Mouse (Mus musculus) embryonic facial prominence, embryonic 15.5 days (tissue): ENCODE results near the gene Zfp493. TPM values are rescaled to one million over a fixed set of nuclear protein-coding genes. Genes with fewer than 3 reads are reported as not detected.
A peak's percentile ranks its signal among the peaks of the same experiment; 100 is the strongest.
"Not testable (repeated sequence)": the region's sequence is repeated elsewhere in the genome, so short reads cannot be mapped to it uniquely, and the experiment has no call there.

ENCODE experiments used
- ATAC-seq: fragments of 200-750 bp; cut with Nextera tagmentation; 2 replicates; pipeline ENCODE4 v1.8.0; 2017; ENCODE audit warnings: low read depth, moderate TSS enrichment; ENCODE audit not compliant: insufficient number of reproducible peaks, low FRiP score, low TSS enrichment
- H3K27ac ChIP-seq: fragments of 300-500 bp; sonication (generic); replicated peaks from 2 replicates; pipeline ENCODE4 v1.5.1; 2015; ENCODE audit warnings: mild to moderate bottlenecking, inconsistent platforms
- H3K27me3 ChIP-seq: fragments of 300-500 bp; sonication (generic); 2 replicates; pipeline ENCODE4 v1.6.1; 2015; ENCODE audit warnings: inconsistent platforms
- H3K36me3 ChIP-seq: fragments of 300-500 bp; sonication (generic); 2 replicates; pipeline ENCODE4 v1.6.1; 2015; ENCODE audit warnings: mild to moderate bottlenecking, inconsistent platforms
- H3K4me1 ChIP-seq: fragments of 300-500 bp; sonication (generic); 2 replicates; pipeline ENCODE4 v1.6.1; 2015; ENCODE audit warnings: inconsistent platforms
- H3K4me2 ChIP-seq: fragments of 300-500 bp; sonication (generic); replicated peaks from 2 replicates; pipeline ENCODE4 v1.6.1; 2015; ENCODE audit warnings: mild to moderate bottlenecking, inconsistent platforms
- H3K4me3 ChIP-seq: fragments of 300-500 bp; sonication (generic); replicated peaks from 2 replicates; pipeline ENCODE4 v1.5.1; 2015; ENCODE audit warnings: mild to moderate bottlenecking, inconsistent platforms
- H3K9ac ChIP-seq: fragments of 300-500 bp; sonication (generic); 2 replicates; pipeline ENCODE4 v1.6.1; 2015; ENCODE audit warnings: inconsistent platforms
- H3K9me3 ChIP-seq: fragments of 300-500 bp; sonication (generic); replicated peaks from 2 replicates; pipeline ENCODE4 v1.6.1; 2016; ENCODE audit warnings: inconsistent platforms
- WGBS: fragments of 180-500 bp; shearing (Covaris S2); methylation state at CpG from one replicate; pipeline ENCODE4 v1.1.7; 2015; 5-methylcytosine and 5-hydroxymethylcytosine counted together
- polyA plus RNA-seq: library from polyadenylated mRNA; unstranded; fragments of >200 nt; fragmentation: Nextera tagmentation; extraction: Ambion mirVana; gene quantifications from 2 replicates; pipeline ENCODE4 v1.2.1, GENCODE M21; 2015

Gene Zfp493
- polyA plus RNA-seq, 1 experiment from 2014 or later = 3.0 TPM

DNA sequence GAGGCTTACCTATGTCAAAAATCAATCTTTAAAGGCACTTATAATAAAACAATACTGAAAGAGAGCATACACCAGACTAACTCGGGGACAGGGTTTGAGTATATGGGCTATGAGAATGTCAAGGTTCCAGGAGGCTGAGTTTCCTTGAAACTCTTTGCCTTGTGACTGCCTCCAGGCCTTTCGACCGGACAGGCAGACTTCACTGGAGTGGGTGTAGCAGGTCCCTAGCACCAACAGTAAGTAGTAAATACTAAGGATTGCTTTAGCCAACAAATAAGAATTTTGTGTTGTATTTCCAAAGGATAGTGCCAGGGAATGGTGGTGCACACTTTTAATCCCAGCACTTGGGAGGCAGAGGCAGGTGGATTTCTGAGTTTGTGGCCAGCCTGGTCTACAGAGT, 19.7 kb downstream of the Zfp493 start:
- not testable (repeated sequence) for H3K9ac ChIP-seq, H3K9me3 ChIP-seq, H3K4me3 ChIP-seq, H3K27ac ChIP-seq, H3K36me3 ChIP-seq, H3K27me3 ChIP-seq, ATAC-seq, H3K4me1 ChIP-seq, H3K4me2 ChIP-seq
- 80% methylated on average over 3 of the region's 3 CpGs for WGBS

DNA sequence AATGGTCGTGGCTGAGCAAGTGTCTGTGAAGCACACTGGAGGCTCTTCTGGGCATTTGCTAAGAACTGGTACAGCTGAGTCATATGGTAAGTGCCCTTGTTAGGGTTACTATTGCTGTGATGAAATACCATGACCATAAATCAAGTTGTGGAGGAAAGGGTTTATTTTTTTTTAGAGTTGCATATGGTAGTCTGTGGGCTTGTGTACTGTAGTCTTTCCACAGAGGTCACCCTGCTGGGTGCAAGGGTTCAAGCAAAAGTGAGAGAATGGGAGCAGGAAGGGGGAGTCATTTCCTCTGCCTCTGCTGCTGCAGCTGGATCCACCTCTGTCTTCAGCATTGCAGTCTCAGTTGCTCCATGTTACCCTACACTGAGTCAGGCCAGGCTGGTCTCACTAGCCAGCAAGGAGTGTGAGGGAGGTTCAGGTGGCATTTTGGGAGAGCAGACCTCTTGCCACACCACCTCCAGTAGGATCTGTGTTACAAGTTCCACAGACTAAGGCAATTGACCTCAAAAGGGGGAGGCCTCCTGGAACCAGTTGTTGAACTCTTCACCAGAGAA, 32.2 kb downstream of the Zfp493 start:
- no peak for ATAC-seq
- Histone ChIP-seq H3K27me3 (no peaks in the 10 kb centered on the region), H3K4me1 (0 out of 2 replicates have a peak, but pooled peaks cover 3% of the 10 kb centered on the region), H3K4me3 (no peak overlapping the region), H3K4me2 (no peak overlapping the region), H3K9me3 (no peaks in the 10 kb centered on the region), H3K36me3 (no peaks in the 10 kb centered on the region), H3K9ac (no peak overlapping the region), H3K27ac (no peak overlapping the region)
- WGBS = 63% methylated on average over 1 of the region's 1 CpGs

DNA sequence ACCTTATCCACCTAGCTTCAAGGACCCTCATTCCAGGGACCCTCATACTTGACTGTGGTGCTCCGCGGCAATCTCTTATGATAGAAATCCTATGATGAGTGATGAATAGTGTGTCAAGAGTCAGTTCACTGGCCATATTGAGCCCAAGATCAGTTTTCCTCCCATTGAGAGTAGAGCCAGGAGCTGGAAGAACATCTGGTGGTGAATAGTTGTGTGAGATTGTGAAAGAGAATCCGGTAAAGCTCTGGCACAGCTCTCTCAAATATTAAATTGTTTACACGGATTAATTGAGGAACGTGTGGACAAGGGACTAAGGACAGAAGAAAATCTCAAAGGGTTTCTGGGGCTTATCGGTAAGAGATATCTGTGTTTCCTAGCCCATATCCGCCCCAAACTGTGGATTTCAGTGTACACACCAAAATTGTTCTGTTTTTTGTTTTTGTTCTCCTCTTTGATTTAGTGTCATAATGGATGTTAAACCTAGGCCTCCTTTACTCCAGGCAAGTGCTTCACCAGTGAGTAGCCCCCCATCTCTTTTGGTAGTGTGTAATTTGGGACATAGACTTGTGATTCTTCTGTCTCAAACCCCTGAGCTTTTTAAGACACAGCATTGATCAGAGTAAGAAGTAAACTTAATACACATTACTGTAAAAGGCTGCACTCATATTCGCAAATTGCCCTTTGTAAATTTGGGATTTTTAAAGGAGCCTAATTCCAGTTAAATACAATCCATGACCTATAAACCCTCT, 33.6 kb downstream of the Zfp493 start:
- no peaks in the 10 kb centered on the region for H3K36me3 ChIP-seq
- H3K4me1 ChIP-seq = 0 out of 2 replicates have a peak, but pooled peaks cover 3% of the 10 kb centered on the region
- WGBS = 78% methylated on average over 8 of the region's 8 CpGs
- no peaks in the 10 kb centered on the region for H3K27me3 ChIP-seq
- H3K9ac ChIP-seq = no peak overlapping the region
- ATAC-seq = no peak
- H3K4me3 ChIP-seq = peak overlapping the region; percentile 90
- H3K9me3 ChIP-seq = 0 out of 2 replicates have a peak, but pooled peaks cover 5% of the 10 kb centered on the region
- H3K4me2 ChIP-seq = peak overlapping the region; percentile 63
- no peak overlapping the region for H3K27ac ChIP-seq

DNA sequence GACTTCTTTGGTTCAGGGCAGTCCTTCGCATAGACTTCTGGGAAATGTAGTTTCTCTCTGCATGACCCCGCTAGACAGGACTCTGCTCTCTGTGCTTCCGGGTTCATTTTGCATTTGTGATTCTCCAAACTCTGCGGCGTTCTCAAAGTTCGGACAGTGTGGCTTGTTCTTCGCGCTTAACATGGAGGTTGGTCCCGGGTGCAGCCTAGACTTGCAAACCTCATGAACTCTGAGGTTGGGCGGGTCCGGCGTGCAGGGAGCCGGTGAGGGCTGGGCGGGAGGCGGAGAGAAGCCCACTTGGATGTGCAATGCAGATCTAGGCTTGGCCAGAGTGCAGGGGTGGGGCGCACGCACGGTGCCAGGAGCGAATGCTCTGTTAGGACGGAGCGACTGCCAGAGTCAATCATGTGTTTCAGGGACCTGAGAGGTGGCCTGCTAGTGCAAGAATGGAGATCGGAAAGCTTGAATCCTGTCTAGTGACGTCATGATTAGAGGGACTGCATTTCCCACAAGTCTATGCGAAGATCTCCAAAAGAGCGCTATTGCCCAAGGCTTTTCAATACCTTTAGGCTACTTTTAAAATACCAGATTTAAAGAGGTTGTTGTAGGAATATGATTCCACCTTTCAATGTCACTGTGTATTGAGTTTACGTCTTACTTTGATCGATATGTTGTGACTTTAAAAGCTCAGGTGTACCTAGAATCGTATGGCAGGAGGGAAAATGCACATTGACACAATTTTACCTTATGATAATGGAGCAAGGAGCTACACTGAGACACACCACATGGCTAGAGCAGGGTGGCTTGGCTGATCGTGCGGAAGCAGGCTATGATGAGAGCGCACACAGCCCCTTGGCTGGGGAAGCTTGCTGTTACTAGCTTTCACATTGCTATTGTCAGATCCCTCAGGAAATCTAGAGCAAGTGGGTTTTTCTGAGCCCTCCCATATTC, 34.5 kb downstream of the Zfp493 start, which contains the start of gene Zfp273:
Gene Zfp273, plus strand, starts transcription at position 31 of the 951 bp plus-strand sequence.
- Histone ChIP-seq H3K9me3 (0 out of 2 replicates have a peak, but pooled peaks cover 5% of the 10 kb centered on the region), H3K27ac (peak within 1 kb of the TSS; percentile 92), H3K36me3 (peaks cover 7% of the 10 kb centered on the region), H3K9ac (peak within 1 kb of the TSS; percentile 64), H3K4me1 (0 out of 2 replicates have a peak, but pooled peaks cover 3% of the 10 kb centered on the region), H3K4me3 (peak within 1 kb of the TSS; percentile 90), H3K4me2 (peak within 1 kb of the TSS; percentile 63), H3K27me3 (no peaks in the 10 kb centered on the region)
- 3% methylated on average over 31 of the region's 31 CpGs for WGBS
- ATAC-seq = peak; percentile 94

DNA sequence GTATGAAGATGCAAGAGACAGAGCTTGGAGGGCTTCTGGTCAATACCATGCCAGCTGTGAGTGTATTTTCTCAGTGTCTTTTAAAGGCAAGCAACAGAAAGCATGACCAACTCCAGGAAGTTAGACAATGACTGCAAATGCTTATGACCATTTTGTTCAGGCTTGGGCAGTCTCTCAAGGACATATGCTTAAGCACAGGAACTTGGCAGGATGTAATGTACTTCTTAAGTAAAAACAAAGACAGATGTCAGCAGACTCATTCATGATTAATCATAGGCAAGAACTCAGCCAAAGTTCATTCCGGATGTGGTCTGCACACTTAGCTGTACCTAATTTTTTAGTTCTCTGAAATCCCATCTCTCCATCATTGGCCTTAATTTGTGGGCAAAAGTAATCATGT, 39.1 kb downstream of the Zfp493 start:
- WGBS = 72% methylated on average over 1 of the region's 1 CpGs
- H3K9me3 ChIP-seq = peaks cover 15% of the 10 kb centered on the region; the same call in 1 of the 2 replicates
- no peak for ATAC-seq
- H3K27me3 ChIP-seq = no peaks in the 10 kb centered on the region
- no peak overlapping the region for H3K4me3 ChIP-seq
- H3K27ac ChIP-seq = no peak overlapping the region
- H3K4me1 ChIP-seq = 0 out of 2 replicates have a peak, but pooled peaks cover 3% of the 10 kb centered on the region
- no peak overlapping the region for H3K9ac ChIP-seq
- peaks cover 25% of the 10 kb centered on the region for H3K36me3 ChIP-seq
- no peak overlapping the region for H3K4me2 ChIP-seq

DNA sequence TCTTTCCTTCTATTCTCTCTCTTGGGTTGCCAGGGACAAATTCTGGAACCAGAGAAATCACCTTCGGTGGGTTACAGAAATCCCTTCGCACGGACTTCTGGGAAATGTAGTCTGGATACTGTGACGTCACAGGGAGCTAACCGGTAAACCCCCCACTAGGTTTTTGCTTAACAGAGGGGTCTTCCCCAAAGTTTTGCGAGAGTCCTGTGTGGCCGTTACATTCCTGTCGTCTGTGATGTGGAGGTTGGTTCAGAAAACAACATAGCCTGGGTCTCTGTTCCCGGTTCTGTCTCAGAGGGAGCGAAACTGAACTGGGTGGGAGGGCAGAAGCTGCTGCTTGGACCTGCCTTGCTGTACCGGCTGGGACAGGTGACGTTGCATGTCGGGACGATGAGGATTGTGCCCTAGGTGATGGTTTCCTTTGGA, 51.4 kb downstream of the Zfp493 start, which contains the start of gene Gm10037:
Gene Gm10037, plus strand, starts transcription at position 196 of the 426 bp plus-strand sequence.
- 0 out of 2 replicates have a peak, but pooled peaks have one; percentile 24 for ATAC-seq
- Histone ChIP-seq H3K9ac (peak within 1 kb of the TSS; percentile 35; the same call in 1 of the 2 replicates), H3K4me2 (peak within 1 kb of the TSS; percentile 63), H3K27ac (no peak within 1 kb of the TSS), H3K9me3 (no peaks in the 10 kb centered on the region; the same call in 1 of the 2 replicates), H3K27me3 (no peaks in the 10 kb centered on the region), H3K4me1 (no peaks in the 10 kb centered on the region), H3K4me3 (peak within 1 kb of the TSS; percentile 61), H3K36me3 (peaks cover 8% of the 10 kb centered on the region)
- 4% methylated on average over 14 of the region's 14 CpGs for WGBS

DNA sequence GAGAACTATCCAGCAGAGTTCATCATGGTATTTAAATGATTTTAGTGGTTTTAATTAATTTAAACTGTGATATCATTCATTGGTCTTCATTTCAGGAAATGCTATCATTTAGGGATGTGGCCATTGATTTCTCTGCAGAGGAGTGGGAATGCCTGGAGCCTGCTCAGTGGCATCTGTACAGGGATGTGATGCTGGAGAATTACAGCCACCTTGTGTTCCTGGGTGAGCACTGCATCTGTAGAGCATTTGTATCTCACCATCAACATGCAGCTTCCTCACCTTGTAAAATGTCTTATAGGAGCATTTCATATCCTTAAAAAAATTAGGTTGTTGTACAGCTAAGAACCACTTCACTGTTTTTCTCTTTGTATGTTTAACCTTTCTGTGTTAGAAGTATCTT, 53.6 kb downstream of the Zfp493 start:
- H3K27me3 ChIP-seq, H3K27ac ChIP-seq, H3K4me1 ChIP-seq, H3K9me3 ChIP-seq, H3K36me3 ChIP-seq, ATAC-seq, H3K4me2 ChIP-seq, H3K4me3 ChIP-seq, H3K9ac ChIP-seq: not testable (repeated sequence)

Other genes with a start within 250 kb of the Zfp493 start
- 10.5 and 11.8 TPM in 2 replicates for gene Zfp748, start 225.9 kb upstream of the Zfp493 start, polyA plus RNA-seq
- gene Zfp729b, start 170.0 kb upstream of the Zfp493 start, polyA plus RNA-seq = 4.0 and 4.1 TPM in 2 replicates
- gene Gm49345, start 141.9 kb upstream of the Zfp493 start, polyA plus RNA-seq = not detected in 2 replicates
- gene Zfp729a, start 141.9 kb upstream of the Zfp493 start, polyA plus RNA-seq = 2.5 and 2.8 TPM in 2 replicates
- 12.5 and 12.8 TPM in 2 replicates for gene Zfp738, start 92.6 kb upstream of the Zfp493 start, polyA plus RNA-seq
- gene Zfp65, start 50.5 kb upstream of the Zfp493 start, polyA plus RNA-seq = 6.1 and 7.0 TPM in 2 replicates
- 4.4 and 4.9 TPM in 2 replicates for gene Zfp85, start 24.5 kb upstream of the Zfp493 start, polyA plus RNA-seq
- gene Zfp273, start 34.0 kb downstream of the Zfp493 start, polyA plus RNA-seq = 7.2 and 8.3 TPM in 2 replicates
- gene Gm10037, start 51.4 kb downstream of the Zfp493 start, polyA plus RNA-seq = 3.3 and 4.7 TPM in 2 replicates
- not detected in 2 replicates for gene BC048507, start 83.6 kb downstream of the Zfp493 start, polyA plus RNA-seq